Mouse (Mus musculus): ENCODE measurements at regions not wholly inside any gene's neighbourhood (a gene's known extent, or its start where the extent isn't known, plus 50 kb on each side); places are given as distances from the start of the nearest gene placed in this dataset.
A peak's percentile ranks its signal among the peaks of the same experiment; 100 is the strongest.

- WGBS = 83% methylated on average over 5 of the region's 5 CpGs
- ATAC-seq = no peak
- no peaks in the 10 kb centered on the region for H3K36me3 ChIP-seq (ENCODE audit: control insufficient read depth, insufficient read depth, low read length)
Observed at GRCm38 (mm10) chr2:166310438-166310837, 155.0 kb upstream of the Sulf2 start.

GRCm38 (mm10) chr2:166309882-166310281, 154.4 kb upstream of the Sulf2 start:
- H3K4me3 ChIP-seq (ENCODE audit: low read depth, low read length) = no peak overlapping the region
- 82% methylated on average over 2 of the region's 2 CpGs for WGBS

More at GRCm38 (mm10) chr2:166310438-166310837, 155.0 kb upstream of the Sulf2 start:
- Histone ChIP-seq H3K4me3 (ENCODE audit: low read depth, low read length) (no peak overlapping the region), H3K4me2 (ENCODE audit: low read length) (no peak overlapping the region), H3K9ac (ENCODE audit: low read depth, low read length) (no peak overlapping the region), H3K9me3 (replicated peaks; ENCODE audit: control insufficient read depth, low read length, poor library complexity, severe bottlenecking) (no peaks in the 10 kb centered on the region), H3K27me3 (ENCODE audit: control insufficient read depth, insufficient read depth, low read depth, low read length) (no peaks in the 10 kb centered on the region; the same call in 1 of the 2 replicates), H3K4me1 (ENCODE audit: control insufficient read depth, insufficient read depth, low read length) (peaks cover 13% of the 10 kb centered on the region), H3K27ac (ENCODE audit: low read length) (no peak overlapping the region)

GRCm38 (mm10) chr2:166307551-166307950, 152.1 kb upstream of the Sulf2 start:
- Histone ChIP-seq H3K4me1 (ENCODE audit: control insufficient read depth, insufficient read depth, low read length) (peaks cover 20% of the 10 kb centered on the region), H3K4me2 (ENCODE audit: low read length) (no peak overlapping the region), H3K9me3 (replicated peaks; ENCODE audit: control insufficient read depth, low read length, poor library complexity, severe bottlenecking) (no peaks in the 10 kb centered on the region), H3K9ac (ENCODE audit: low read depth, low read length) (no peak overlapping the region), H3K36me3 (ENCODE audit: control insufficient read depth, insufficient read depth, low read length) (no peaks in the 10 kb centered on the region), H3K4me3 (ENCODE audit: low read depth, low read length) (no peak overlapping the region), H3K27ac (ENCODE audit: low read length) (no peak overlapping the region), H3K27me3 (ENCODE audit: control insufficient read depth, insufficient read depth, low read depth, low read length) (no peaks in the 10 kb centered on the region; the same call in 1 of the 2 replicates)
- peak; percentile 53; the same call in 1 of the 2 replicates for ATAC-seq
- 36% methylated on average over 13 of the region's 13 CpGs for WGBS

More at GRCm38 (mm10) chr2:166309882-166310281, 154.4 kb upstream of the Sulf2 start:
- ATAC-seq = no peak
- H3K9me3 ChIP-seq (replicated peaks; ENCODE audit: control insufficient read depth, low read length, poor library complexity, severe bottlenecking) = no peaks in the 10 kb centered on the region
- no peaks in the 10 kb centered on the region for H3K36me3 ChIP-seq (ENCODE audit: control insufficient read depth, insufficient read depth, low read length)
- no peak overlapping the region for H3K9ac ChIP-seq (ENCODE audit: low read depth, low read length)
- no peak overlapping the region for H3K4me2 ChIP-seq (ENCODE audit: low read length)
- no peak overlapping the region for H3K27ac ChIP-seq (ENCODE audit: low read length)
- no peaks in the 10 kb centered on the region; the same call in 1 of the 2 replicates for H3K27me3 ChIP-seq (ENCODE audit: control insufficient read depth, insufficient read depth, low read depth, low read length)
- H3K4me1 ChIP-seq (ENCODE audit: control insufficient read depth, insufficient read depth, low read length) = peaks cover 19% of the 10 kb centered on the region

GRCm38 (mm10) chr2:166305044-166306002, 149.9 kb upstream of the Sulf2 start:
- Histone ChIP-seq H3K9ac (ENCODE audit: low read depth, low read length) (no peak overlapping the region; the same call in 1 of the 2 replicates), H3K27me3 (ENCODE audit: control insufficient read depth, insufficient read depth, low read depth, low read length) (no peaks in the 10 kb centered on the region; the same call in 1 of the 2 replicates), H3K9me3 (replicated peaks; ENCODE audit: control insufficient read depth, low read length, poor library complexity, severe bottlenecking) (no peaks in the 10 kb centered on the region), H3K27ac (ENCODE audit: low read length) (peak overlapping the region; percentile 48; the same call in 1 of the 2 replicates), H3K4me3 (ENCODE audit: low read depth, low read length) (no peak overlapping the region), H3K4me1 (ENCODE audit: control insufficient read depth, insufficient read depth, low read length) (peaks cover 20% of the 10 kb centered on the region), H3K4me2 (ENCODE audit: low read length) (no peak overlapping the region), H3K36me3 (ENCODE audit: control insufficient read depth, insufficient read depth, low read length) (no peaks in the 10 kb centered on the region)
- whole genome bisulfite sequencing = 48% methylated on average over 30 of the region's 30 CpGs
- ATAC-seq = no peak

GRCm38 (mm10) chr2:166303854-166304253, 148.4 kb upstream of the Sulf2 start:
- H3K9ac ChIP-seq (ENCODE audit: low read depth, low read length) = no peak overlapping the region
- H3K4me3 ChIP-seq (ENCODE audit: low read depth, low read length) = no peak overlapping the region
- H3K4me1 ChIP-seq (ENCODE audit: control insufficient read depth, insufficient read depth, low read length) = peaks cover 20% of the 10 kb centered on the region
- H3K4me2 ChIP-seq (ENCODE audit: low read length) = no peak overlapping the region
- WGBS = 67% methylated on average over 2 of the region's 2 CpGs
- no peak for ATAC-seq
- H3K27me3 ChIP-seq (ENCODE audit: control insufficient read depth, insufficient read depth, low read depth, low read length) = no peaks in the 10 kb centered on the region; the same call in 1 of the 2 replicates
- H3K27ac ChIP-seq (ENCODE audit: low read length) = no peak overlapping the region
- H3K36me3 ChIP-seq (ENCODE audit: control insufficient read depth, insufficient read depth, low read length) = no peaks in the 10 kb centered on the region
- no peaks in the 10 kb centered on the region for H3K9me3 ChIP-seq (replicated peaks; ENCODE audit: control insufficient read depth, low read length, poor library complexity, severe bottlenecking)

- no peaks in the 10 kb centered on the region for H3K27me3 ChIP-seq (ENCODE audit: control insufficient read depth, insufficient read depth, low read depth, low read length)
- peaks cover 12% of the 10 kb centered on the region for H3K4me1 ChIP-seq (ENCODE audit: control insufficient read depth, insufficient read depth, low read length)
- no peak for ATAC-seq
- no peak overlapping the region for H3K27ac ChIP-seq (ENCODE audit: low read length)
- H3K4me2 ChIP-seq (ENCODE audit: low read length) = no peak overlapping the region
- H3K9ac ChIP-seq (ENCODE audit: low read depth, low read length) = no peak overlapping the region
- H3K9me3 ChIP-seq (replicated peaks; ENCODE audit: control insufficient read depth, low read length, poor library complexity, severe bottlenecking) = no peaks in the 10 kb centered on the region
- H3K36me3 ChIP-seq (ENCODE audit: control insufficient read depth, insufficient read depth, low read length) = no peaks in the 10 kb centered on the region
- no peak overlapping the region for H3K4me3 ChIP-seq (ENCODE audit: low read depth, low read length)
- 79% methylated on average over 9 of the region's 9 CpGs for WGBS
Observed at GRCm38 (mm10) chr2:166301161-166301560, 145.7 kb upstream of the Sulf2 start.

GRCm38 (mm10) chr2:166294672-166295071, 139.2 kb upstream of the Sulf2 start:
- H3K36me3 ChIP-seq (ENCODE audit: control insufficient read depth, insufficient read depth, low read length) = no peaks in the 10 kb centered on the region
- no peak overlapping the region for H3K9ac ChIP-seq (ENCODE audit: low read depth, low read length)
- ATAC-seq = no peak
- peaks cover 3% of the 10 kb centered on the region; the same call in 1 of the 2 replicates for H3K27me3 ChIP-seq (ENCODE audit: control insufficient read depth, insufficient read depth, low read depth, low read length)
- H3K4me1 ChIP-seq (ENCODE audit: control insufficient read depth, insufficient read depth, low read length) = peaks cover 5% of the 10 kb centered on the region; the same call in 1 of the 2 replicates
- 79% methylated on average over 10 of the region's 10 CpGs for WGBS
- no peak overlapping the region for H3K4me3 ChIP-seq (ENCODE audit: low read depth, low read length)
- no peaks in the 10 kb centered on the region for H3K9me3 ChIP-seq (replicated peaks; ENCODE audit: control insufficient read depth, low read length, poor library complexity, severe bottlenecking)
- no peak overlapping the region for H3K27ac ChIP-seq (ENCODE audit: low read length)
- H3K4me2 ChIP-seq (ENCODE audit: low read length) = no peak overlapping the region

- H3K4me3 ChIP-seq (ENCODE audit: low read depth, low read length) = no peak overlapping the region
- no peaks in the 10 kb centered on the region for H3K36me3 ChIP-seq (ENCODE audit: control insufficient read depth, insufficient read depth, low read length)
- peaks cover 3% of the 10 kb centered on the region; the same call in 1 of the 2 replicates for H3K27me3 ChIP-seq (ENCODE audit: control insufficient read depth, insufficient read depth, low read depth, low read length)
- H3K4me2 ChIP-seq (ENCODE audit: low read length) = no peak overlapping the region
- H3K27ac ChIP-seq (ENCODE audit: low read length) = no peak overlapping the region
- H3K9ac ChIP-seq (ENCODE audit: low read depth, low read length) = no peak overlapping the region
- ATAC-seq = no peak
- 89% methylated on average over 6 of the region's 6 CpGs for WGBS
- no peaks in the 10 kb centered on the region for H3K9me3 ChIP-seq (replicated peaks; ENCODE audit: control insufficient read depth, low read length, poor library complexity, severe bottlenecking)
- peaks cover 5% of the 10 kb centered on the region; the same call in 1 of the 2 replicates for H3K4me1 ChIP-seq (ENCODE audit: control insufficient read depth, insufficient read depth, low read length)
Observed at GRCm38 (mm10) chr2:166292987-166293386, 137.5 kb upstream of the Sulf2 start.

- H3K36me3 ChIP-seq (ENCODE audit: control insufficient read depth, insufficient read depth, low read length) = no peaks in the 10 kb centered on the region
- H3K27ac ChIP-seq (ENCODE audit: low read length) = no peak overlapping the region
- no peak overlapping the region for H3K9ac ChIP-seq (ENCODE audit: low read depth, low read length)
- WGBS = 40% methylated on average over 6 of the region's 6 CpGs
- no peak overlapping the region for H3K4me3 ChIP-seq (ENCODE audit: low read depth, low read length)
- no peak overlapping the region for H3K4me2 ChIP-seq (ENCODE audit: low read length)
- peaks cover 5% of the 10 kb centered on the region; the same call in 1 of the 2 replicates for H3K4me1 ChIP-seq (ENCODE audit: control insufficient read depth, insufficient read depth, low read length)
- no peaks in the 10 kb centered on the region for H3K9me3 ChIP-seq (replicated peaks; ENCODE audit: control insufficient read depth, low read length, poor library complexity, severe bottlenecking)
- H3K27me3 ChIP-seq (ENCODE audit: control insufficient read depth, insufficient read depth, low read depth, low read length) = peaks cover 3% of the 10 kb centered on the region; the same call in 1 of the 2 replicates
- ATAC-seq = no peak
Observed at GRCm38 (mm10) chr2:166291266-166291665, 135.8 kb upstream of the Sulf2 start.

Data from midbrain, embryonic 16.5 days (tissue).